ENCODE assay signal across 21 mouse cellular contexts in the genomic region with DNA sequence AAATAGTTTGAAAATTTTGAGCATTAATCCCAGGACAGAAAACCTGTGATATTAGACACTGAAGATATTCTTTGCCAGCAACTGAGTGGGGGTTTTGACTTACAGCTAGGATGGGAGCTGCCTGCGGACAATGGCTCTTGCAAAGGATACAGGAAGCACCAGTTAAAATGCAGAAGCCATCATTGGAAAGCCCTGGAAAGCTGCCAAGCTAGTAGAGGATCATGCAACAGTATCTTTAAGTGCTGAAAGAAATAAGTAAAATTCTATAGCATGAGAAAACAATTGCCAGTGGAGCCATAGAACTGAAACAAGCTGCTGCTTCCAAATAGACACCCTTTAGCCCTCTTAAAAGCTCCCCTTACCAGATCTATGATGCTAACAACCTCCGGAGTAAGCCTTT.
"Had no signal": no experiment of that assay in that cellular context is flagged by ENCODE, and none has a peak within 500 bp of the region (broad histone marks: within the 10 kb centered on the region; RNA-seq: fewer than 3 reads in every experiment).

No protein-coding gene starts in this region.

- H3K36me3 ChIP-seq: limb, embryonic 13.5 days; liver, embryonic 13.5 days; midbrain, embryonic 10.5 days; midbrain, embryonic 13.5 days; neural tube, embryonic 12.5 days; neural tube, embryonic 15.5 days had no signal

- H3K4me1 ChIP-seq: limb, embryonic 13.5 days; liver, embryonic 13.5 days; midbrain, embryonic 10.5 days; midbrain, embryonic 13.5 days; neural tube, embryonic 12.5 days; neural tube, embryonic 15.5 days had no signal

- H3K9me3 ChIP-seq: limb, embryonic 13.5 days; liver, embryonic 13.5 days; midbrain, embryonic 10.5 days; midbrain, embryonic 13.5 days; neural tube, embryonic 12.5 days; neural tube, embryonic 15.5 days had no signal

- H3K4me3 ChIP-seq: limb, embryonic 13.5 days; liver, embryonic 13.5 days; megakaryocyte, embryonic 14.5 days; midbrain, embryonic 10.5 days; midbrain, embryonic 13.5 days; neural tube, embryonic 12.5 days; neural tube, embryonic 15.5 days had no signal

- ATAC-seq: lung, postnatal 0 days; midbrain, embryonic 13.5 days had no signal

- H3K27ac ChIP-seq: limb, embryonic 13.5 days; liver, embryonic 13.5 days; midbrain, embryonic 10.5 days; midbrain, embryonic 13.5 days; neural tube, embryonic 12.5 days; neural tube, embryonic 15.5 days; stomach, postnatal 0 days had no signal

- H3K9ac ChIP-seq: limb, embryonic 13.5 days; liver, embryonic 13.5 days; midbrain, embryonic 13.5 days; neural tube, embryonic 12.5 days; neural tube, embryonic 15.5 days had no signal

- DNase-seq: kidney, adult 2 months; kidney, postnatal 10 days; kidney, postnatal 36 days; left cerebral cortex, postnatal 4 days; liver, embryonic 13.5 days; lung, adult 2 months; lung, postnatal 36 days; right cerebral cortex, adult 18-20 months; right cerebral cortex, postnatal 14 days; right cerebral cortex, postnatal 4 days; thymus, adult 2 months; thymus, postnatal 14 days; thymus, postnatal 4 days had no signal

- H3K4me2 ChIP-seq: limb, embryonic 13.5 days; liver, embryonic 13.5 days; midbrain, embryonic 13.5 days; neural tube, embryonic 12.5 days; neural tube, embryonic 15.5 days had no signal

- H3K27me3 ChIP-seq: limb, embryonic 13.5 days; liver, embryonic 13.5 days; megakaryocyte, embryonic 14.5 days; midbrain, embryonic 13.5 days; neural tube, embryonic 12.5 days; neural tube, embryonic 15.5 days had no signal
